Mouse (Mus musculus) skeletal muscle tissue, adult 2 months (tissue): ENCODE data around the gene Gm17268.
A peak's percentile ranks its signal among the peaks of the same experiment; 100 is the strongest.

Experiments used
- DNase-seq: peaks from one replicate; pipeline ENCODE4 v3.0.0-alpha.2; 2012; ENCODE audit warnings: low read depth, low spot score

Gene Gm17268

GRCm38 (mm10) chr11:82038535-82038934, at the start of gene Gm17268:
Gene Gm17268 (minus strand): TSS chr11:82038562.
- DNase-seq: no peak

- DNase-seq: no peak
Measured at GRCm38 (mm10) chr11:82084360-82084759, 46.0 kb upstream of the Gm17268 start.

- DNase-seq: no peak
Measured at GRCm38 (mm10) chr11:82080865-82081264, 42.5 kb upstream of the Gm17268 start.

GRCm38 (mm10) chr11:82078136-82078730, 39.9 kb upstream of the Gm17268 start:
- DNase-seq: no peak

GRCm38 (mm10) chr11:82077031-82077430, 38.7 kb upstream of the Gm17268 start:
- no peak for DNase-seq

- no peak for DNase-seq
Measured at GRCm38 (mm10) chr11:82073686-82074085, 35.3 kb upstream of the Gm17268 start.

- no peak for DNase-seq
Measured at GRCm38 (mm10) chr11:82072984-82073383, 34.6 kb upstream of the Gm17268 start.

GRCm38 (mm10) chr11:82072374-82072773, 34.0 kb upstream of the Gm17268 start:
- no peak for DNase-seq

- DNase-seq: no peak
Measured at GRCm38 (mm10) chr11:82071076-82071475, 32.7 kb upstream of the Gm17268 start.

- DNase-seq: no peak
Measured at GRCm38 (mm10) chr11:82066953-82067571, 28.7 kb upstream of the Gm17268 start.

GRCm38 (mm10) chr11:82063454-82063853, 25.1 kb upstream of the Gm17268 start:
- no peak for DNase-seq

GRCm38 (mm10) chr11:82062226-82062625, 23.9 kb upstream of the Gm17268 start:
- peak; percentile 75 for DNase-seq

GRCm38 (mm10) chr11:82057646-82058045, 19.3 kb upstream of the Gm17268 start, which contains the start of gene Ccl11:
Gene Ccl11 (plus strand): TSS chr11:82057823.
- DNase-seq: peak; percentile 81

GRCm38 (mm10) chr11:82053849-82054248, 15.5 kb upstream of the Gm17268 start:
- DNase-seq: no peak

- DNase-seq: no peak
Measured at GRCm38 (mm10) chr11:82047746-82048415, 9.5 kb upstream of the Gm17268 start.

- peak; percentile 84 for DNase-seq
Measured at GRCm38 (mm10) chr11:82045471-82045870, 7.1 kb upstream of the Gm17268 start, which contains the start of gene Ccl7. Gene Ccl7 (plus strand): TSS chr11:82045712.

- no peak for DNase-seq
Measured at GRCm38 (mm10) chr11:82041671-82042080, 3.3 kb upstream of the Gm17268 start.

GRCm38 (mm10) chr11:82039132-82039660, 834 bp upstream of the Gm17268 start:
- DNase-seq: peak; percentile 58

GRCm38 (mm10) chr11:82035857-82036256, 2.5 kb downstream of the Gm17268 start:
- DNase-seq: no peak

GRCm38 (mm10) chr11:82035356-82035755, 3.0 kb downstream of the Gm17268 start, which contains the start of gene Ccl2:
Gene Ccl2 (plus strand): TSS chr11:82035571.
- DNase-seq: peak; percentile 93

GRCm38 (mm10) chr11:82034446-82034845, 3.9 kb downstream of the Gm17268 start:
- DNase-seq: no peak

- peak; percentile 89 for DNase-seq
Measured at GRCm38 (mm10) chr11:82032678-82033344, 5.6 kb downstream of the Gm17268 start.
